Mouse (Mus musculus) thymus, adult 2 months (tissue): ENCODE results near the gene Hpca. TPM values are rescaled to one million over a fixed set of nuclear protein-coding genes. Genes with fewer than 3 reads are reported as not detected.

Experiments
- DNase-seq: peaks from one replicate; pipeline ENCODE4 v3.0.0; 2021
- H3K27ac ChIP-seq: fragments of 200-500 bp; 2 replicates; pipeline ENCODE4 v1.5.1; 2012; ENCODE audit warnings: low read length, control low read depth; ENCODE audit not compliant: control insufficient read depth, insufficient read depth
- H3K27me3 ChIP-seq: fragments of 200-500 bp; 2 replicates; pipeline ENCODE4 v1.6.1; 2012; ENCODE audit warnings: mild to moderate bottlenecking, low read length, moderate library complexity, mixed read lengths; ENCODE audit not compliant: control insufficient read depth, insufficient read depth
- H3K36me3 ChIP-seq: fragments of 200-500 bp; 2 replicates; pipeline ENCODE4 v1.6.1; 2012; ENCODE audit warnings: mild to moderate bottlenecking, low read length, moderate library complexity; ENCODE audit not compliant: control insufficient read depth, insufficient read depth
- H3K4me1 ChIP-seq: fragments of 200-500 bp; replicated peaks from 2 replicates; pipeline ENCODE4 v1.6.1; 2012; ENCODE audit warnings: low read length; ENCODE audit not compliant: control insufficient read depth, insufficient read depth
- H3K4me3 ChIP-seq: fragments of 200-500 bp; 2 replicates; pipeline ENCODE4 v1.5.1; 2012; ENCODE audit warnings: mild to moderate bottlenecking, low read length, control low read depth, moderate library complexity; ENCODE audit not compliant: control insufficient read depth, insufficient read depth
- CTCF ChIP-seq: fragments of 200-500 bp; IDR thresholded peaks from 2 replicates; pipeline ENCODE4 v1.5.1; 2012; ENCODE audit warnings: mild to moderate bottlenecking, control low read depth, low read length, moderate library complexity, borderline replicate concordance; ENCODE audit not compliant: control insufficient read depth, poor library complexity, insufficient read depth; ENCODE audit errors: extremely low read depth
- POLR2A ChIP-seq: fragments of 200-500 bp; IDR thresholded peaks from 2 replicates; pipeline ENCODE4 v1.6.1; 2012; ENCODE audit warnings: mild to moderate bottlenecking, low read length, control low read depth, moderate library complexity; ENCODE audit not compliant: control insufficient read depth, poor library complexity, insufficient read depth; ENCODE audit errors: extremely low read depth
- WGBS: fragments of 180-500 bp; shearing (Covaris S2); methylation state at CpG from one replicate; pipeline ENCODE4 v1.1.7; 2018; 5-methylcytosine and 5-hydroxymethylcytosine counted together
- polyA plus RNA-seq: library from polyadenylated mRNA; depleted of rRNA; stranded (reverse); fragments of >200 nt; gene quantifications from 2 replicates; pipeline ENCODE4 v1.2.3, GENCODE M21; 2012

Gene Hpca
- polyA plus RNA-seq, 1 experiment: 1.0 TPM

- no peak for DNase-seq
- Histone ChIP-seq H3K36me3 (peaks cover 38% of the 10 kb centered on the region), H3K4me1 (peaks cover 7% of the 10 kb centered on the region; the same call in 1 of the 2 replicates), H3K27me3 (no peaks in the 10 kb centered on the region), H3K27ac (no peak overlapping the region), H3K4me3 (no peak overlapping the region)
- TF ChIP-seq CTCF (no peak), POLR2A (no peak)
- WGBS: 98% methylated on average over 13 of the region's 13 CpGs
These were observed 25.8 kb upstream of the Hpca start for GRCm38 (mm10) chr4:129147552-129148103.

- WGBS: 35% methylated on average over 2 of the region's 2 CpGs
- H3K36me3 ChIP-seq: peaks cover 26% of the 10 kb centered on the region
- H3K27me3 ChIP-seq: no peaks in the 10 kb centered on the region
- TF ChIP-seq CTCF: no peak
- no peak for TF ChIP-seq POLR2A
- H3K27ac ChIP-seq: no peak overlapping the region
- H3K4me1 ChIP-seq: peaks cover 7% of the 10 kb centered on the region; the same call in 1 of the 2 replicates
- no peak for DNase-seq
- no peak overlapping the region for H3K4me3 ChIP-seq
These were observed 24.6 kb upstream of the Hpca start for GRCm38 (mm10) chr4:129146392-129146791.

- no peak overlapping the region for H3K4me3 ChIP-seq
- no peak for TF ChIP-seq CTCF
- TF ChIP-seq POLR2A: no peak
- H3K4me1 ChIP-seq: peaks cover 7% of the 10 kb centered on the region; the same call in 1 of the 2 replicates
- H3K27me3 ChIP-seq: no peaks in the 10 kb centered on the region
- no peak for DNase-seq
- H3K27ac ChIP-seq: no peak overlapping the region
- 94% methylated on average over 4 of the region's 4 CpGs for WGBS
- H3K36me3 ChIP-seq: peaks cover 21% of the 10 kb centered on the region
These were observed 24.1 kb upstream of the Hpca start for GRCm38 (mm10) chr4:129145943-129146342.

- peaks cover 7% of the 10 kb centered on the region; the same call in 1 of the 2 replicates for H3K4me1 ChIP-seq
- DNase-seq: no peak
- WGBS: 79% methylated on average over 4 of the region's 4 CpGs
- H3K27me3 ChIP-seq: no peaks in the 10 kb centered on the region
- TF ChIP-seq CTCF (no peak), POLR2A (no peak)
- peaks cover 16% of the 10 kb centered on the region for H3K36me3 ChIP-seq
- no peak overlapping the region for H3K27ac ChIP-seq
- H3K4me3 ChIP-seq: no peak overlapping the region
These were observed 23.6 kb upstream of the Hpca start for GRCm38 (mm10) chr4:129145411-129145810.

GRCm38 (mm10) chr4:129144401-129145367, 22.8 kb upstream of the Hpca start:
- Histone ChIP-seq H3K36me3 (peaks cover 9% of the 10 kb centered on the region), H3K4me1 (peaks cover 7% of the 10 kb centered on the region; the same call in 1 of the 2 replicates), H3K4me3 (no peak overlapping the region), H3K27me3 (no peaks in the 10 kb centered on the region), H3K27ac (no peak overlapping the region)
- no peak for TF ChIP-seq CTCF
- no peak for TF ChIP-seq POLR2A
- 85% methylated on average over 16 of the region's 16 CpGs for WGBS
- DNase-seq: no peak

GRCm38 (mm10) chr4:129143509-129143908, 21.7 kb upstream of the Hpca start:
- Histone ChIP-seq H3K27me3 (no peaks in the 10 kb centered on the region; the same call in 1 of the 2 replicates), H3K4me3 (no peak overlapping the region), H3K27ac (no peak overlapping the region), H3K36me3 (no peaks in the 10 kb centered on the region), H3K4me1 (peaks cover 7% of the 10 kb centered on the region; the same call in 1 of the 2 replicates)
- TF ChIP-seq POLR2A (no peak), CTCF (no peak)
- WGBS: 32% methylated on average over 5 of the region's 5 CpGs
- no peak for DNase-seq
